Mouse (Mus musculus): ENCODE measurements around the gene Cdipt. TPM values are rescaled to one million over a fixed set of nuclear protein-coding genes. Genes with fewer than 3 reads are reported as not detected.

The Cdipt gene
- polyA plus RNA-seq, 1 experiment from 2014 or later, result 37.4 TPM

- 22% methylated on average over 14 of the region's 14 CpGs for WGBS (ENCODE audit: insufficient replicate concordance)
Measured at GRCm38 (mm10) chr7:126976878-126977459, 1.3 kb downstream of the Cdipt start.

DNA sequence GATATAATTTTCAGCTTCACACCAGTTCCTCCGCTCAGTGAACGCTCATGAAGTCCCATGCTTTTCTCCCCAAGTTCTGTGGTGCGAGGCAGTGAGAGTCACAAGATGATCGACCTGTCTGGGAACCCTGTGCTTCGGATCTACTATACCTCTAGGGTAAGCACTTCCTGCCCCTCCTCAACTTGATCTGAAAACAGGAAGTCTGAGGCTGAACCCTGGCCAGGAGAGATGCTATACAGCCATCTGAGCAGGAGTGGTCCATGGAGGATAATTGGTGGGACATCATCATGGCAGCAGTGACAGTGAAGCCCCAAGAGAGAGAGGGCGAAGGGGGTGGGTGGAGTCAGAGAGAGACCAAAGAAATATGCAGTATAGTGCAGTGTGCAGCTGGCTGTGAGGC is 3.1 kb downstream of the Cdipt start:
- TF ChIP-seq CTCF (IDR thresholded peaks at IDR 0.05; ENCODE audit: low read depth), result no peak
- no peak for TF ChIP-seq EP300 (IDR thresholded peaks at IDR 0.05; ENCODE audit: low read depth)
- peaks cover 31% of the 10 kb centered on the region for H3K4me1 ChIP-seq (ENCODE audit: insufficient read depth)
- H3K27ac ChIP-seq (ENCODE audit: low read depth), result no peak overlapping the region
- H3K27me3 ChIP-seq (ENCODE audit: insufficient read depth, low read length), result no peaks in the 10 kb centered on the region
- no peaks in the 10 kb centered on the region for H3K9me3 ChIP-seq (ENCODE audit: low read length)
- peaks cover 27% of the 10 kb centered on the region for H3K36me3 ChIP-seq (replicated peaks; ENCODE audit: insufficient read depth, low read length)
- H3K4me3 ChIP-seq (ENCODE audit: low read depth, low read length), result no peak overlapping the region
- WGBS (ENCODE audit: insufficient replicate concordance), result 70% methylated on average over 6 of the region's 6 CpGs
- no peak for ATAC-seq
- H3K9ac ChIP-seq (replicated peaks), result no peak overlapping the region
- DNase-seq, result no peak
- no peak overlapping the region for H3K4me2 ChIP-seq (ENCODE audit: low read depth, low read length)

More at GRCm38 (mm10) chr7:126976878-126977459, 1.3 kb downstream of the Cdipt start:
- peaks cover 27% of the 10 kb centered on the region for H3K36me3 ChIP-seq (replicated peaks; ENCODE audit: insufficient read depth, low read length)
- peak overlapping the region; percentile 93 for H3K4me3 ChIP-seq (ENCODE audit: low read depth, low read length)
- H3K9me3 ChIP-seq (ENCODE audit: low read length), result no peaks in the 10 kb centered on the region
- no peak for TF ChIP-seq EP300 (IDR thresholded peaks at IDR 0.05; ENCODE audit: low read depth)
- TF ChIP-seq CTCF (IDR thresholded peaks at IDR 0.05; ENCODE audit: low read depth), result no peak
- H3K27ac ChIP-seq (ENCODE audit: low read depth), result peak overlapping the region; percentile 95
- peak overlapping the region; percentile 95 for H3K9ac ChIP-seq (replicated peaks)
- peak overlapping the region; percentile 91 for H3K4me2 ChIP-seq (ENCODE audit: low read depth, low read length)
- H3K27me3 ChIP-seq (ENCODE audit: insufficient read depth, low read length), result no peaks in the 10 kb centered on the region
- H3K4me1 ChIP-seq (ENCODE audit: insufficient read depth), result peaks cover 27% of the 10 kb centered on the region
- DNase-seq (no peak), ATAC-seq (no peak)

DNA sequence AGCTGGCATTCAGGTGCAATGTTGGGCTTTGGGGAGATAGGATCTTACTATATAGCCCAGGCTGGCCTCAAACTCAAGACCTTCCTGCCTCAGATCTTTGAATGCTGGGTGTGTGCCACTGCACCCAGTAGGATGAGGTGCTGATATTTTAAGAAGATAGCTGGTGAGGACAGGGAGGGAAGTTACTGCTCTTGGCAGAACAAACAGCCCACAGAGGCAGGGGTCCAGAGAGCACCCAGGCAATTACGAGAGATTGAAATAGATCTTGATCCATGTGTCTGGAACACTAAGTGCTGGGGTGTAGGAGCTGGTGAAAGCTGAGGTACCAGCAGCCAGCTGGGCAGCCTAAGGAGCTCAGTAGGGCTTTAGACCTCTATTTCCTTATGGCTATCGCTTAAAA is 5.9 kb downstream of the Cdipt start:
- DNase-seq (no peak), ATAC-seq (no peak)
- no peak for TF ChIP-seq CTCF (IDR thresholded peaks at IDR 0.05; ENCODE audit: low read depth)
- no peak for TF ChIP-seq EP300 (IDR thresholded peaks at IDR 0.05; ENCODE audit: low read depth)
- Histone ChIP-seq H3K9ac (replicated peaks) (no peak overlapping the region), H3K27ac (ENCODE audit: low read depth) (no peak overlapping the region), H3K27me3 (ENCODE audit: insufficient read depth, low read length) (no peaks in the 10 kb centered on the region), H3K4me2 (ENCODE audit: low read depth, low read length) (no peak overlapping the region), H3K4me1 (ENCODE audit: insufficient read depth) (peaks cover 23% of the 10 kb centered on the region), H3K4me3 (ENCODE audit: low read depth, low read length) (no peak overlapping the region), H3K36me3 (replicated peaks; ENCODE audit: insufficient read depth, low read length) (peaks cover 27% of the 10 kb centered on the region), H3K9me3 (ENCODE audit: low read length) (no peaks in the 10 kb centered on the region)
- 89% methylated on average over 2 of the region's 2 CpGs for WGBS (ENCODE audit: insufficient replicate concordance)

DNA sequence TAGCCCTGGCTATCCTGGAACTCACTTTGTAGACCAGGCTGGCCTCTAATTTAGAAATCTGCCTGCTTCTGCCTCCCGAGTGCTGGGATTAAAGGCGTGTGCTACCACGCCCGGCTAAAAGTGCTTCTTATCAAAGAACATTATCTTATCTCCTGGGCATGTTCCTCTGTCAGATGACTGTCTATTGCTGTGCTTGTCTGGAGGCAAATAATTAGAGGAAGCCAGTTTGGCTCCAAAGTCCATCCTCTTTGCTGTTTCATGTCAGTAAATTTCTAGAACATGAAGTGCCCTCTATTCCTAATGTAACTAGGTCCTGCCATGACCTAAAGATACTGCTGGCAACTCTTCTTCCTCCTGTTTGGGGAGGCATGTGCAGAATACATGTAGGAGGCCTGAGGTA is 6.3 kb downstream of the Cdipt start:
- no peaks in the 10 kb centered on the region for H3K9me3 ChIP-seq (ENCODE audit: low read length)
- peaks cover 20% of the 10 kb centered on the region for H3K4me1 ChIP-seq (ENCODE audit: insufficient read depth)
- H3K27ac ChIP-seq (ENCODE audit: low read depth), result no peak overlapping the region
- no peak for DNase-seq
- no peaks in the 10 kb centered on the region for H3K27me3 ChIP-seq (ENCODE audit: insufficient read depth, low read length)
- WGBS (ENCODE audit: insufficient replicate concordance), result 39% methylated on average over 4 of the region's 4 CpGs
- no peak overlapping the region for H3K4me2 ChIP-seq (ENCODE audit: low read depth, low read length)
- no peak overlapping the region for H3K4me3 ChIP-seq (ENCODE audit: low read depth, low read length)
- TF ChIP-seq EP300 (IDR thresholded peaks at IDR 0.05; ENCODE audit: low read depth), result no peak
- no peak for TF ChIP-seq CTCF (IDR thresholded peaks at IDR 0.05; ENCODE audit: low read depth)
- ATAC-seq, result peak; percentile 31; the same call in 1 of the 2 replicates
- peaks cover 27% of the 10 kb centered on the region for H3K36me3 ChIP-seq (replicated peaks; ENCODE audit: insufficient read depth, low read length)
- no peak overlapping the region for H3K9ac ChIP-seq (replicated peaks)

GRCm38 (mm10) chr7:126983113-126983512 is 7.4 kb downstream of the Cdipt start:
- Histone ChIP-seq H3K4me3 (ENCODE audit: low read depth, low read length) (no peak overlapping the region), H3K36me3 (replicated peaks; ENCODE audit: insufficient read depth, low read length) (peaks cover 23% of the 10 kb centered on the region), H3K4me2 (ENCODE audit: low read depth, low read length) (no peak overlapping the region), H3K4me1 (ENCODE audit: insufficient read depth) (peaks cover 11% of the 10 kb centered on the region), H3K9ac (replicated peaks) (no peak overlapping the region), H3K27ac (ENCODE audit: low read depth) (no peak overlapping the region), H3K27me3 (ENCODE audit: insufficient read depth, low read length) (no peaks in the 10 kb centered on the region), H3K9me3 (ENCODE audit: low read length) (no peaks in the 10 kb centered on the region)
- TF ChIP-seq EP300 (IDR thresholded peaks at IDR 0.05; ENCODE audit: low read depth) (no peak), CTCF (IDR thresholded peaks at IDR 0.05; ENCODE audit: low read depth) (no peak)
- ATAC-seq (no peak), DNase-seq (no peak)
- WGBS (ENCODE audit: insufficient replicate concordance), result 81% methylated on average over 7 of the region's 7 CpGs

DNA sequence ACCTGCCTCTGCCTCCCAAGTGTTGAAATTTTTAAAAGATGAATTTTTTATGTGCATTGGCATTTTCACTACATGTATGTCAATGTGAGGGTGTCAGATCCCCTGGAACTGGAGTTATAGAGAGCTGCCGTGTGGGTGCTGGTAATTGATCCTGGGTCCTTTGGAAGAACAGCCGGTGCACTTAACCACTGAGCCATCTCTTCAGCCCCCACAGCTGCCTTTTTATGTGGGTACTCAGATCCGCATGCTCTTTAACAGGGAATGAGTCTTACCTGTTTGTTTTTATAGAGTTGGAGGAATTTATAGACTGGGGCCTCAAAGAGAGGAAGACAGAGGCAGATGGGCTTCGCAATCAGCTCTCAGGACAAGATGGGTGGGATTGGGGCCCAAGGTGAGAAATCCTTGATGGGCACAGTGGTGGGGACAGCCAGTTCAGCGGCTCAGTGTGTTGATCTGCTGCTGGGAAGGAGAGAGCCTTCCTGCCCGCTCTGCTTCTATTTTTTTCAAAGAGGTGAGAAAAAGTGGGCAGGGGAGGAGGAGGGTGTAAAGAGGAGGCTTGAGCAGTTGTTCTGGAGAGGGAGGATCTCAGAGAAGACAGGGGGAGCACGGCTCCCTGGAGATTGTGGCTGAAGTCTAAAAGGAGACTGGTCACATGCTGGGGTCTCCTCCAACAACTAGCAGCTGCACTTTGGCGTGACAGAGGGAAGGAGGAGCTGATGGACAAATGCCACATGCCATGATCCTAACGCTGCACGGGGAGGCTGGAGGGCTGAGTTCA is 9.1 kb downstream of the Cdipt start:
- no peak for ATAC-seq

More for the DNA sequence above, 9.1 kb downstream of the Cdipt start:
- H3K9ac ChIP-seq (replicated peaks), result no peak overlapping the region
- DNase-seq, result no peak
- H3K4me1 ChIP-seq (ENCODE audit: insufficient read depth), result peaks cover 8% of the 10 kb centered on the region; the same call in 1 of the 2 replicates
- no peaks in the 10 kb centered on the region for H3K9me3 ChIP-seq (ENCODE audit: low read length)
- no peaks in the 10 kb centered on the region for H3K27me3 ChIP-seq (ENCODE audit: insufficient read depth, low read length)
- TF ChIP-seq EP300 (IDR thresholded peaks at IDR 0.05; ENCODE audit: low read depth) (no peak), CTCF (IDR thresholded peaks at IDR 0.05; ENCODE audit: low read depth) (no peak)
- H3K36me3 ChIP-seq (replicated peaks; ENCODE audit: insufficient read depth, low read length), result peaks cover 23% of the 10 kb centered on the region
- H3K4me3 ChIP-seq (ENCODE audit: low read depth, low read length), result no peak overlapping the region
- 64% methylated on average over 10 of the region's 10 CpGs for WGBS (ENCODE audit: insufficient replicate concordance)
- H3K4me2 ChIP-seq (ENCODE audit: low read depth, low read length), result no peak overlapping the region
- no peak overlapping the region for H3K27ac ChIP-seq (ENCODE audit: low read depth)

Measured in liver, postnatal 0 days (tissue).